Mouse (Mus musculus) thymus, postnatal 0 days (tissue): Measurements from ENCODE around the gene Gm29776. TPM values are rescaled to one million over a fixed set of nuclear protein-coding genes. Genes with fewer than 3 reads are reported as not detected.

ENCODE experiments used
- DNase-seq: peaks from one replicate; pipeline ENCODE4 v3.0.0-alpha.2; 2015; ENCODE audit warnings: low spot score
- polyA plus RNA-seq: library from polyadenylated mRNA; unstranded; fragments of >200 nt; fragmentation: Nextera tagmentation; extraction: Ambion mirVana; gene quantifications from 2 replicates; pipeline ENCODE4 v1.2.1, GENCODE M21; 2015

Gm29776 gene
- polyA plus RNA-seq, 1 experiment from 2014 or later = 0.09 TPM

DNA sequence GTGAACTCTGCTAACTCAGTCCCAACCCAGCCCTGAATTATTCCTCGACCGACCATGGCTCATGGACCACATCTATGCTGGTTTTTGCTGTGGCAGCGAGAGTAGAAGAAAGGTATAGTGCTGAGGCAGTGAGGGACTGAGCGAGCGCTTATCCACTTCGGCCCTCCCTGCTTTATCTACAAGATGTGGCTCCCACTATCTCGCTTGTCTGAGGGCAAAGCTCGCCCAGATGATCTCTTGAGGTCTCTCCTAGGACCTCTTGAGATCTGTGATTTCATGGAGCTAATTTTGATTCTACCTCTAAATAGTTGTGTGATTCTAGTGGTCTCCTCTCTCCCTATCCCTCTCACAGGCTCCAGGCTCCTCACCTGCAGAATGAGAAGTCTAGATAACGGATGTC, 10.4 kb upstream of the Gm29776 start:
- DNase-seq = no peak

DNA sequence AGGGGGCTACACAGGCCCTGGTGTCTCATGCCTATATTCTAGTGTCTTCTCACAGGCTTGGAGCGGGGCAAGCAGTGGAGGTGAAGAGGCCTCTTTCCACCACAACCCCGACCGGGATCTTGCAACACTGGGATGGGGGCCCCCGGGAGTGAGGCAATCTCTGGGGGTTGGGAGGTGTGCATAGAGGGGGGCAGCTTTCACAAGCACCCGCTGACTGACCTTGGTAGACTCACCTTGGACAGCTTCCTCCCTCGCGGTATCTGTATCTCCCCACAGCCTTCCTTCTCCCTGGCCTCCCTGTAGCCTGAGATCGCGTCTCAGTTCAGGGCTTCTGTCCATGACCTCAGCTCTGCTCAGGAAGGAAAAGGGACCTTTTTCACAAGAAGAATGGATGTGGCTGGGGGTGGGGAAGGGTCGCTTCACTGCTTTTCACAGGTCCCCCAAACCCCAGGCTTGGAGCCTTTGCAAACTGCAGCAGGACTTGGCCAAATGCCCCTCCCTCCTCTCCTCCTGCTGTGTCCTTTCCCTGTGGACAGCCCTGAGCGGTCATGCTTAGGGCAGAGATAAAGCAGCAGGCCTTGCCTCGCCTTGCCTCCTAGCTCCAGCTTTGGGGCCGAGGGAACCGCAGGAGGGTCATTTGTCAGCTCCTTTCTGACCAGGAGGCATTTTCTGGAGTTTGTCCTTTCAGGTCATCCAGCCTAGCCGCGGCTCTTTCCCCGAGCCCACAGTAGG, 8.1 kb upstream of the Gm29776 start:
- DNase-seq = no peak

DNA sequence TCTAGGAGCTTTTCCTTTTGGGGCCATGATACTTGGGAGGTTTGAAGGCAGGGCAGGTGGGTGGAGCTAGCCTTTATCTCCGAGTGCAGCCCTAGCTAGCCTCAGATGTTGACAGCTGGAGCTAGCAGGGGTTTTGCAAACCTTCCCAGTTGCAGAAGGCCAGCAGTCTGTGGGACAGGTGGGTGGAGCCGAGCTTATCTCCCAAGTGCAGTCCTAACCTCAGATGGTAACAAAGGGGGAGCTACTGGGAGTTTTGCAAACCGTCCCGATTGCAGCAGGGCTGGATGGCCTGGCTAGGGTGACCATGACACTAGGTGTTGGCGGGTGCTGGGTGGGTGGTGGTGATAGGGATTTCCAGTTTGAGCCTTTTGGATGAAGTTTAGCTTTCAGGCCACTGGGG, 7.2 kb upstream of the Gm29776 start:
- no peak for DNase-seq

DNA sequence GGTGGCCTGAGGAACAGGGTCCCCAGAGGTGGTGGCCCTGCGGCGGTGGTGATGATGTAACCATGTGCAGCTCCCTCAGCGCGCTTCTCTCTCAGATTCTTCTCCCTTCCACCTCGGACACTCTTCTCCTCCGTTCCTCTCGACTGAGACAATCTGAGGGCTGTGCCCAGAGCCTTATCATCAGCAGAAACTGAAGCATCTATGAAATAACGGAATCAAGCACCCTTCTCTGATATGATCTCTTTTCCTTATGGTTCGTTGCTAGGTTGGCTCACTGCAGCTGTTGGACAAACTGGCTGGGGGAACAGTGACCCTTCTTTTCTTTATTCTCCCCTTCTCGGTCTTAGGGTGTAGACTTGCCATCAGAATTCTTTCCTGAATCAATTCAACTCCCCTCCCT, 4.6 kb upstream of the Gm29776 start:
- no peak for DNase-seq

DNA sequence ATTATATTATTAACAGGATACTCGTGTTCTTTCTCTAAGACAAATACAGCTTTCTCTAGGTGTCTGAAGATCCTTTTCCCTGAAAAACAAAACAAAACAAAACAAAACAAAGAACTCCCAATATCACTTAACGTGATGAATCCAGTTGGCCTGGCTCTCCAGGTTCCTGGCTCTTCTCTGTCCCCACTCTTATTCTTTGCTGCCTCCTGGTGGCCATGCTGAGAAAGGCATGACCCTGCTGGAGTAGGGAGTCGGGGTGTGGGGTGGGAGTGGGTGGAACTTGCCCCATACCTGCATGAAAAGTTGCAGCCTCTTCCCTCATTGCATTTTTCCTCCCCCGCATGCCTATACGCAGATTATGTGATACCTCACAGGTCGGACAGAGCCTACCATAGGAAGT, 2.7 kb upstream of the Gm29776 start:
- DNase-seq = peak; percentile 85

DNA sequence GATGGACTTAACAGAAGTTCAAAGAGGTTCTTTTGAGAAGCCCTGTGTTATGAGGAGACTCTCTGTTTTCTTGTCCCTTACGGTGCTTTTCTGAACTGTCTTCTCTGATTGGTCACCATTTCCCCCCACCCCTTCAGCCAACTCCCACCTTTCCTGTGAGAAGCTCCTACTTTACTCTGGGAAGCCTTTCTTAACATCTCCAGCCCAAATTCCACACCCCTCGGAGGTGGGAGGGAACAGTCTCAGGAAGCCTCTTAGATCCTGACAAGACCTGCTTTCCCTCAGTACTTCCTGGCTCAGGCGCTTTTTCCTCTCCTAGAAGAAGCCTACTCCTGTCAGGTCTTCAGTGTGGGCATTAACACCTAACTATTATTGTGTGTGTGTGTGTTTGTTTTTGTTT, 953 bp upstream of the Gm29776 start:
- DNase-seq = no peak

DNA sequence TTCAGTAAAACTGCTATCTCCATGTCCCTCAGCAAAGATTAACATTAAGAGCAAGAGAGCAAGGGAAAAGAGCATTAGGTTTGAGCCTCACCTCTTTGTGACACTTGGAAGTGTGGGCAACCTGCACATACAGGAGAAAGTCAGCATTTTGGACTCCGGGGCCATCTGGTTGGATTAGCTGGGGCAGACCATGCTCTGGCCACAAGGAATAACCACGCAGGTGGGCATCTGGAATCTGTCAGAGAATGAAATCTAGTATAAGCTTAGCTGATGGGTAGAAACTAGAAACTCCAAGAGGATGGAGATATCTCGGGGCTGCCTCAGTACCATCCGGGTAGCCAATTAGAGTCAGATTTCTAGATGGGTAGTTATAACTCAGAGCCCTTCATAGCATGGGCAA, 1.9 kb downstream of the Gm29776 start:
- no peak for DNase-seq

DNA sequence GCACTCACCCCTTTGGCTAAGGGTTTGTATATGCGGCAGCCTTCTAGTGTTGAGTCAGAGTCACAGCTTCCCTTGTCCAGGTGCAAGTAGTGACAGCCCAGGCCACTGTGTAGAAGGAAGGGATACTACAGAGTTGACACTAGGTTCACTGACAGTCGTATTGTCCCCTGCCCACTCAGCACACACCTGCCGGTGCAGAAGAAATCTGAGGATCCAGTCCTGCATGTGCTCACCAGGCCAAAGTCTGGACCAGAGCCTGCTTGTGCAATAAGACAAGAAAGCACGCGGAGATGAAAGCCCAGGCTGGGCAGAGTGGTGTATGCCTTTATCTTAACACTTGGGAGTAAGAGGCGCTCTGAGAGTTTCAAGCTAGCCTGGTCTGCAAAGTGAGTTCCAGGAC, 3.6 kb downstream of the Gm29776 start:
- DNase-seq = no peak

DNA sequence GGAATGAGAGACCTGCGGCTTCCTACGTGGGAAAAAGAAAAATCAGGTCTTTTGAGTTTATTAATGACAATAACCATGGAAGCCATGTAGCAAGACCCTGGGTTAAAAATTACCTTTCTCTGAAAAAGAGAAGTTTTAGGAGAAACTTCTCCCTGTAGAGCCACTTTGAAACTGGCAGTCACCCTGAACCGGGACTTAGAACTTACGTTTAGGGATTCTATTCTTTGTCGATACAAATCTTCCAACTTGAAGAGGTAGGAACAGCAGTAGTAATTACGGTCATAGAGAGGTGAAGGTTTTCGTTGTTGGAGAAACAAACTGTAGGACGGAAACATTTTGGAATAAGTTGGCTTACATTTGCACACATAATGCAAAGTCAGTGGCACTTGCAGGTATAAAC, 11.4 kb downstream of the Gm29776 start:
- DNase-seq = no peak

DNA sequence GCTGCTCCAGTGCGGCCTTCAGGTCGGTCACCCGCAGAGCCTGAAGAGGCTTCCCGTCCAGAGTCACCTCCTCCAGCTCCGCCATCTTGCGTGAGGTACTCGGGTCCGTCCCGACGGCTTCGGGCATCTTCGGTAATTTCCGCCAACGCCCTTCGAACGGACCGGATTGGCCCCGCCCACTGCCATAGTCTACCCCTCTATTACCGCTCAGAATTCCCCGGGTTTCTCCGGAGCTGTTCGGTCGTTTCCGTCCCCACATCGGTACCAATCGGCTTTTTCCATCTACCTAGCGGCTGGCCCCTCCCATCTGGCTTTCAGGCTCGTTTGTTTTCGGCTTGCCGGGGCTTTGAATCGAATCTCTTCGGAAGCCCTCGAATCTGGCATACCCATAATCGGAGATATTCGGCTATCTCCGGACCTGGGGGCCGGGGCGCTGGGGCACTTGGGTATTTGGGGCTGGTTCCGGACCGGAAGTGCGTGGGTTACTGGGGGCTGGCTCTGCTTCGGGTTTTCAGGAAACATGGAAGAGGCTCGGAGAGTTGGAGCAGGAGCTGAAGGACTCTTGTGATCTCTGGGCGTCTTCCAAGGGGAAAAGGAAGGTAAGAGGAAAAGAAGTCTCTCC, 12.0 kb downstream of the Gm29776 start, which contains the start of gene Acin1:
Gene Acin1 (minus strand): TSS at position 410 of the 622 bp plus-strand sequence.
- peak; percentile 100 for DNase-seq

DNA sequence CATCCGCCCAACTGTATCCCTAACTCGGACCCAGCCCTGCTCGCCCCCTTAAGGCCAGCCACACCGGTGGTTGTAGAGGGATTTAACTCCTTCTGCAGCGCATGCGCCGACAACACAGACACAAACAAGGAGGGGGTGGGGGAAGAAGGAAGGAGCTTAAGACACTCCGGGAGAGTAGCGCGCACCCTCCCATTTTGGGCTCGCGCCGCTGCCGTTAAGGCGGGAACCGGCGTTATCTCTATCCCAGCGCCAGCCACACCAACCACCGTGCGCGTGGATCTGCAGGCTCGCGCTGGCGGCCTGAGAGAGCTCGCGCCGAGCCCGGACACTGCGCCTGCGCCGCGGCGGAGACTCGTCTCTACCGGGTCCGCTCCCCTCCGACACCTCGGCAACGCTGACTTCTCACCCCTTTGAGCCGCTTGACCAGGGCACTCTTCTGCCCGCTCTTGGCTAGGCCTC, 12.5 kb downstream of the Gm29776 start, which contains the start of gene 1700123O20Rik:
Gene 1700123O20Rik (plus strand): TSS at position 154 of the 459 bp plus-strand sequence.
- peak; percentile 87 for DNase-seq

DNA sequence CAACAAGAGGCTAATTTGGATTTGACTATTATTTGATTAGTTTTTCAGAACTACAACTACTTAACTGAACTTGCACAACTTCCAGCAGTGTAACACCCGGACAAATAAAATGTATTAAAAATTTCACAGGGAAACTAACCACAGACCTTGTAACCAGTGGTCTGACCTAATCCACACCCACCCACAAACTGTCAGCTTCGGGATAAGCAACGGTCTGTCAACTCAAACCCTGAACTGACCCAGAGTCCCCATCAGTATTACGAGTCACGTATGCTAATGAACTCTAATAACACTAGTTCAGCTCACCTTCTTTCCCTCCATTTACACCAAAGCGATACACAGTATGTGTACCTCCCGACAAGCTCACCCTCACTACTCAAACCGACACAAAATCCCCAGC, 13.2 kb downstream of the Gm29776 start:
- no peak for DNase-seq

DNA sequence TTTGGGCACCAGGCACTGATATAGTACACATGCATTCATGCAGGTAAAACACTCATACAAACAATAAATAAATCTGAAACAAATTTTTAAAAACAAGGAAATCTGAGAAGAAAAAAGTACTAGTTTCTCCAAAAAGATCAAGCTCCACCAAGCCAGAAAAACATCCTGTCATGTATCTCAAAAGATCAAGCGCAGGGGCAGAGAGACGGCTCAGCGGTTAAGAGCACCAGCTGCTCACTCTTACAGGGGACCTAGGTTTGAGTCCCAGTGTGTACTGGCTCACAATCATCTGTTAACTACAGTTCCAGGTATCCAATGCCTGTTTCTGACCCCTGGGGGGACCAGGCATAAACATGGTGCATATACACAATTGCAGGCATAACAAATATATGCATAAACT, 16.2 kb downstream of the Gm29776 start:
- DNase-seq = peak; percentile 38

DNA sequence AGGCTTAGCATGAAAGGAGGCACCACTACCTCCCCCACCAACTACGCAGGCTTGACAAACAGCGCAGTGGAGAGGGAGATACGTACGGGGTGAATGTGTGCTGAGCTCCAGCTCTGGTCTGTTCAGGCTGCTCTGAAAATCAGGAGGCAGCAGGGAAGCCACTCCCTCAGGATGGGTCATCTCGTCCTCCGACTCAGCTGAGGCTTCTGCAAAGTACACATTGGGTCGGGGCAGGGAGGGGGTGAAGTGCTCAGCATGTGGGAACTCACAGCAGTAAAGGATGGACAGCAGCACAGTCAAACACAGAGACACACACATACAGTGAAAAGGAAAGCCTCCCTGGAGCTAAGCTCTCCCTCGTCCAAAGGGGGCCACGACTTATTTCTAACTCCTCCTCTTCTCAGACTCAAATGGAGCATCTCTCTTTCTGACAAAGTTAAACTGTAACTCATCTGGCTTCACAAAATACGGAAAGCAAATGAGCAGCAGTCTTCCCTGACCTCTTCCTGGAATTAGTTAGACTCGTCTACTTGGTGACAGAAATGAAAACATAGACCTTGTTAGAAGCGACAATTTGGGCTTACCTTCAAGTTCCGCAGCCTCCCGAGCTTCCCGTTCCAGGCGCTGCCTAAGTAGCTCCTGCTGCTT, 19.9 kb downstream of the Gm29776 start:
- DNase-seq = no peak

DNA sequence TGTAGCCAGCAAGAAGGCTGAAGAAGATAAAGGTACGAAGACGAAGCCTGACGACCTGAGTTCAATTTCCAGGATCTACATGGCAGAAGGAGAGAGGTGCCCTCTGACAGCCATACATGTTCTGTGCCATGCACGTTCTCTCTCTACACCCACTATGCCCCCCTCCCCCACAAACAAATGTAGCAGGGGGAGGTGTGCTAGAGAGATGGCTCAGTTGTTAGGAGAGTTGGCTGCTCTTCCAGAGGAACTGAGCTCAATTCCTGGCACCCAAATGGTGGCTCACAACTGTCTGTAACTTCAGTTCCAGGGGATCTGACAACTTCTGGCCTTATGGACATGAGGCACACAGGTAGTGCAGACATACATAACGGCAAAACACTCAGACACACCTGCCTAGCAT, 22.3 kb downstream of the Gm29776 start:
- no peak for DNase-seq

DNA sequence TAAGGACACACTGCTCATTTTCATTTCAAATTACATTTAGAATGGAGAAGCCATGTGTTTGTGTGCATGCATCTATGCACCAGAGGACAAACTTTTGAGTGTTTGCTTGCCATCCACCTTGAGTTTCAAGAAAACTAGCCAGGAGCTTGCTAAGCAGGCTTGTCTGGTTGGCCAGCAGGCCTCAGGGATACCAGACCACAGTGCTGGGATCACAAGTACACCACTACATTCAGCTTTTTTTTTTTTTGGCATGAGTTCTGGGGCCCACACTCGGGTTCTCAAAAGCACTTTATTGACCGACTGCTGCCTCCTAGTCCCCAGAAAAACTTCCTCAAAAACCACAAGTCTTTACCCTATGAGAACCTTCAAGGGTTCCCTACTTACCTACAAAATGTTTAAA, 24.3 kb downstream of the Gm29776 start:
- no peak for DNase-seq

DNA sequence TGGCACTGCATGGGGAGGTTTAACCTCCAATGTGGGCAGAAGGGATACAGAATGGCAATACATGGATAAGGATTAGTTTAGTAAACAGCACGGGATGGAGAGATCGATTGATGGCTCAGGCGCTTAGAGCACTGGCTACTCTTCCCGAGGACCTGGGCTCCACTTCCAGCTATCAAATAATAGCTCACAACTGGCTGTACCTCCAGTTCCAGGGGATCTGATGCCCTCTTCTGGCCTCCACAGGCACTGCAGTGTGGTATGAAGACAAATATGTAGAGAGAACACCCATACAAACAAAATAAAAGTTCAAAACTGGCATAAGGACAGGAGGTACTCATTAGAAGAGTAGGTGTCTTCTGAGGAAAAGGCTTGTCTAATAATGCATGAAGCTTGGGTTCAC, 29.3 kb downstream of the Gm29776 start:
- DNase-seq = peak; percentile 55

DNA sequence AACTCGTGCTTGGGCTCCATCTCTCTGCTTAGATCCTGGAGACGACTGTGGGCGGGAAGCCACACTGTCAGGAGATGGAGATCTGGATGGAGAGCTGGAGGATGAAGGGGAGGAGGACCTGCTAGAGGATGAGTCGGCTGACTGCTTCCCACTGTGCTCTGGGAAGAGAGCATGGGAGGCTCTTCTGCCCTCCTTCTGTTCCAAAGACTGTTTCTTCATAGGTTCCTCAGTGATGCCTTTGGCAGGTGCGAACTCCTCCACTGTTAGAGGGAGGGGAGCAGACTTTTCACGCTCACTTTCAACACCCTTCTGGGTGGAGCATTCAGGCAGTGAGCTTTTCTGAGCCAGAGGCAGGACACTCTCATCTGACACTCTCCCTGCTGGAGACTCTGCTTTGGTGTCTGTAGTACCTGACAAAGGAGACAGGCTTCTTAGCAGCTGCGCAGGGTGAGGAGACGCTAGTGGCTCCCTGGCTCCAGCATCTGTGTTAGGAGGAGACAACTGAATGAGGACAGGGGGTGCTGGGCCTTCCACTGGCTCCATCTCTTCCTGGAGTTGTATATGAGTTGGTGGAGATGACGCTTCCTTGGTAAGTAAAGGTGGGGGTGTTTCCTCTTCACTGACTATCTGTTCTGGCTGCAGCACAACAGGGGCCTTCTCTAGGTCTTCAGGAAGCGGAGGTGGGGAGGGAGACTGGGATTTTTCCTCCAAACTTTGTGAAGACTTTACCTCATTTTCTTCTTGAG, 34.0 kb downstream of the Gm29776 start:
- no peak for DNase-seq

DNA sequence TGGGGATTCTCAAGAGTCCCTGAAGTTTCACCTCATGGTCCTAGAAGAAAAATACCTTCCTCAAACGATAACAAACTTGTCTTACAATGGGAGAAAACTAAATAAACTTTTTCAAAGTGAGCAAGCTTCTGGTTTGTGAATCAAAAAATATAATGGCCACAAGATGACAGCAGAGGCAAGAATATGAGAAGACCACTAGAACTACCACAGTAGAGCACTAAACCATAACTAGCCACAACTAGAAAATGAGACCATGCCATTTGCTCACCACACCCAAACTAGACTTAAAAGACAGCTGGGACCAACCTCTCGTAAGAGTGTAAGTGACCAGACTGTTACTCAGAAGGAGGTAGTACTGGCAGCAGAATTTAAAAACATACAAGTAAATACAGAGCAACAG, 38.6 kb downstream of the Gm29776 start:
- no peak for DNase-seq

DNA sequence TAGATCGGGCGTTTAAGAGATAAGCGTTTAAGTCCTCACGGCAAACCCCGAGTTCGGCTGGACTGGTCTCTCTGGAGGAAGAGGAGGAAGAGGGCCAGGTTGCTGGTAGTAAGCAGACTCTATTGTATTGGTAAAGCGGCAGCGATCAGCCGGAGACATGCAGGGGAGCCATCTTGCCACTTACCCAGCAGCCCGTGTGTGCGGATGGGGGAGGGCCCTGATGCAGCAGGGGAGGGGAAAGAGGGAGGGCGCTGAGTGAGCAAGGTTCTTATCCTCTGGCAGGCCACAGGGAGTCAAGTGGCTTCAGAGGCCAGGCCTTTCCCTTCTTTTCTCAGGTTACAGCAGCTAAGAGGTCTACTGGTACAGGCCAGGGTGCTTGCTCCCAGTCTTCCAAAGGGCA, 45.1 kb downstream of the Gm29776 start:
- peak; percentile 81 for DNase-seq

DNA sequence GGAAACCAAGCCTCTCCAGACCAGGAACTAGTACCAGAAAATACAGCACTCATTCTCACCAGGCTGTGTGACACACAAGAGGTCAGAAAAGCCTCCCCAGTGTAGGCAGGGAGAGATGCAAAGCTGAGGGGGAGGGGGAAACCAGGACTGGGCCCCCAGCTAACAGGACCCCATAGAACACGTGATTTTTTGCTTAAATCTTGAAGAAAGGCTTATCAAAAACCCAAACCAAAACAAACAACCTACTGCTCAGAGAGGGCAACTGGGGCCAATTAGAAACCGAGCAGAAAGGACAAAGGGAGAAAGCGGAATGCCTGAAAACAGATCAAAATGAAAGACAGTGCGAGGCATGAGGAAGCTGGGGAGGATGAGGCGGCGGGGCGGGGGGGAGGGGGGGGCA, 45.8 kb downstream of the Gm29776 start:
- no peak for DNase-seq

DNA sequence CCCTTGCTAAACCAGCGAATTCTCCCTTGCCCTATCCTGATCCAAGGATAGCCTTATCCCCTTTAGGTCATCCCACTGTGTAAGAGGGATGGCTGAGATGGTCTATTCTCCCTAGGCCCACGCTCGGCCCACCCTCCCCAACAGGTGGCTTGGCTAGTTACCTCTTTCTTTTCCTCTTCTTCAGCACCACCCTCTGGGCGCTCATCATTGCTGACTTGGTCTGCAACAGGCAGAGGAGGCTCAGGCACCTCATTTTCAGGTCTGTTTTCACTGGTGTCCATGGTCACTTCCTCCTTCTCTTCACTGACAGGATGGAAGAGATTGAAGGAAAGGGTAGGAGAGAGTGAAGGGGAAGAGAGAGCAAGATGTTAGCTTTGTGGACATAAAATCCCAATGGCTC, 47.1 kb downstream of the Gm29776 start:
- DNase-seq = no peak
